Mouse (Mus musculus) monocyte, adult 5-6 weeks (primary cell): Measurements from ENCODE around the gene Naip5. TPM values are rescaled to one million over a fixed set of nuclear protein-coding genes. Genes with fewer than 3 reads are reported as not detected.

Experiments
- total RNA-seq: library from RNA; stranded (forward); fragments of 200-1000, 200-491, 200-594 nt; gene quantifications from 3 replicates; pipeline ENCODE4 v1.2.3, GENCODE M21; 2017

The Naip5 gene
- total RNA-seq, 1 experiment from 2014 or later = 107 TPM

Other genes with a start within 250 kb of the Naip5 start
- 20.6 to 46.9 TPM (median 27.7 TPM) in 3 replicates for gene Mccc2, start 230.7 kb downstream of the Naip5 start, total RNA-seq
- gene Bdp1, start 142.3 kb downstream of the Naip5 start, total RNA-seq = 51.2 to 111 TPM (median 57.1 TPM) in 3 replicates
- gene Serf1, start 138.3 kb downstream of the Naip5 start, total RNA-seq = 2.4 TPM in 1 of 3 replicates, not detected in the others
- 31.8 to 46.9 TPM (median 41.1 TPM) in 3 replicates for gene Smn1, start 121.5 kb downstream of the Naip5 start, total RNA-seq
- gene Naip2, start 44.2 kb downstream of the Naip5 start, total RNA-seq = 90.1 to 116 TPM (median 91.1 TPM) in 3 replicates
- gene Naip6, start 71.4 kb upstream of the Naip5 start, total RNA-seq = 73.6 to 76.8 TPM (median 74.1 TPM) in 3 replicates
- 1.1 to 2.7 TPM (median 2.3 TPM) in 3 replicates for gene Naip1, start 206.5 kb upstream of the Naip5 start, total RNA-seq
- 77.8 to 87.0 TPM (median 86.4 TPM) in 3 replicates for gene Gtf2h2, start 246.3 kb upstream of the Naip5 start, total RNA-seq